Mouse (Mus musculus): Measurements from ENCODE around the gene H2-M10.6.
"Not testable (repeated sequence)": the region's sequence is repeated elsewhere in the genome, so short reads cannot be mapped to it uniquely, and the experiment has no call there.

Gene H2-M10.6

DNA sequence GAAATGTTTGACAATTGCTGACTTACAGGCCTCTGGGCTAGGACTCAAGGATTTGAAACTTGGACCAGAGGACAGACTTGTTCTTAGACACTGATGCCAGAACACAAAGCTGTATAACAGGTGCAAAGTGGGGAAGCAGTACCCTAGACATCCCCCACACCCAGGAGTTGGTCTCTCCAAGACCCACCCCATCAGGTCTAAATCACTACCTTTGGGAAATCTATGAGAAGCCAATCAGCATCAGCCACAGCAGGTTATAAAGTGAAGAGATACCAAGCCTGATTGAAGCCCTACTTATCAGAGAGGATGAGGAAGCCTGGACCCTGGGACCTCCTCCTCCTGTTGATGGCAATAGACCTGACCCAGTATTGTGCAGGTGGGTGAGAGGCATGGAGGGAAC, at the start of gene H2-M10.6:
Gene H2-M10.6, plus strand, starts transcription at position 301 of the 400 bp plus-strand sequence.
- DNase-seq (ENCODE audit: low read depth, low spot score): no peak

GRCm38 (mm10) chr17:36763816-36764215, 48.2 kb upstream of the H2-M10.6 start:
- no peak for DNase-seq (ENCODE audit: low read depth, low spot score)

DNA sequence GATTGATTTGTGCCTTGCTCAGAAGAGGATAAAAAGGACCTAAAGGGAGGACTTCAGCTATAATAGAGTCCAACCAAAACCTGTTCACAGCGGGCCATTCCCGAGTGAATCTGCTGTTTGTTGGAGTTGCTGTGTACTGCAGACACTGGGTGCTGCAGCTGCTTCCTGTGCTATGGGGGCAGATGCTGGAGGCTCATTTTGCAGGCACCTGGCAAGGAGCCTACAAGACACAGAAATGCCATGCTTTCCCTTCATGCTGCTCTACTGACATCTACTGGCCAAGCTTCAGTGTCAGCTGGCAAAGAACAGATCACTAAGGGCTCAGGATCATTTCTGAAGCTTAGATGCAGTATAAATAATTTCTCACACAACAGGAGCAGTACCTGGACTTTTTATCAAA, 47.7 kb upstream of the H2-M10.6 start:
- peak; percentile 20 for DNase-seq (ENCODE audit: low read depth, low spot score)

GRCm38 (mm10) chr17:36765403-36765802, 46.6 kb upstream of the H2-M10.6 start:
- not testable (repeated sequence) for DNase-seq (ENCODE audit: low read depth, low spot score)

DNA sequence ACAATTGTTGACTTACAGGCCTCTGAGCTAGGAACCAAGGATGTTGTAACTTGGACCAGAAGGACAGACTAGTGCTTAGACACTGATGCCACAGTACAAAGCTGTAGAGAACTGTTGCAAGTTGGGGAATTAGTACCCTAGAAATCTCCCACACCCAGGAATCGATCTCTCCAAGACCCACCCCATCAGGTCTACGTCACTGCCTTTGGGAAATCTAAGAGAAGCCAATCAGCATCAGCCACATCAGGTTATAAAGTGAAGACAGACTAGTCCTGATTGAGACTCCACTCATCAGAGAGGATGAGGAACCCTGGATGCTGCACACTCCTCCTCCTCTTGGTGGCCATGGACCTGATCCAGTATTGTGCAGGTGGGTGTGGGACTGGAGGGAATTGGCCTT, 39.4 kb upstream of the H2-M10.6 start, which contains the start of gene H2-M10.5:
Gene H2-M10.5, plus strand, starts transcription at position 301 of the 400 bp plus-strand sequence.
- DNase-seq (ENCODE audit: low read depth, low spot score): not testable (repeated sequence)

DNA sequence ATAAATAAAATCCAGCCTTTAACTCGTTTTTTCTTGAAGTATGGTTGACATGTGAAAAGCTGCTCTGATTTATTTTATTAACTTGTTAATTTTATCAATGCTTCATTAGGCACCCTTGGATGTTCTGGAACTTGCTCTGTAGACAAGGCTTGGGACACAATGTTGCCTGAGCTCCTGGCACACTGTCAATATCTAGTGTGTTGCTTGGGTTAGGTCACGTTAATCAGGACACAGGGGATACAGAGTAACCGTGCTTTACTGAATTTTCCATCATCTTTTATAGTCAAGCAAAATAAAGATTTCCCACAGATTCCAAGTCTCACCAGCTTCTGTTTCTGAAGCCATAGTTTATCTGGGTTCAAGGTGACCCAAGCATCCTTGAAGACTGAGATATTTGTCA, 30.4 kb upstream of the H2-M10.6 start:
- no peak for DNase-seq (ENCODE audit: low read depth, low spot score)

- DNase-seq (ENCODE audit: low read depth, low spot score): peak; percentile 49
Measured at GRCm38 (mm10) chr17:36786483-36786886, 25.5 kb upstream of the H2-M10.6 start.

DNA sequence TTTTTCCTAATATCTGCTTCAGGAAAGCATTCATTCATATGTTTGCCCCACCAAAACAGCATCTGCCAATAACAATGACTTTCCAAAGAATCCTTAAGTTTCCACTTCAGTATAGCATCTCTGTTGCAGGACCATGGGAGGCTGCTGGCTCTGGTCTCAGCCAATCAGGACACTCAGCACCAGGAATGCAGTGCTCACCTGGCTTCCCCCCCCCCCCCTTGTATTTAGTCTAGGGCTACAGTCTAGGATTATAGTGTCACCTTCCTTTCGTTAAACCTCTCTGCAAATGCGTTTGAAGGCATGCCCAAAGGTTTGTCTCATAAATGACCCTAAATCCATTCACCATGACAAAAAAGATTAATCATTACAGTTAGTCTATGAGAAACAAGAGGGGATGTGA, 23.6 kb upstream of the H2-M10.6 start:
- no peak for DNase-seq (ENCODE audit: low read depth, low spot score)

GRCm38 (mm10) chr17:36788801-36789200, 23.2 kb upstream of the H2-M10.6 start:
- DNase-seq (ENCODE audit: low read depth, low spot score): peak; percentile 68

GRCm38 (mm10) chr17:36799493-36799892, 12.5 kb upstream of the H2-M10.6 start:
- DNase-seq (ENCODE audit: low read depth, low spot score): no peak

DNA sequence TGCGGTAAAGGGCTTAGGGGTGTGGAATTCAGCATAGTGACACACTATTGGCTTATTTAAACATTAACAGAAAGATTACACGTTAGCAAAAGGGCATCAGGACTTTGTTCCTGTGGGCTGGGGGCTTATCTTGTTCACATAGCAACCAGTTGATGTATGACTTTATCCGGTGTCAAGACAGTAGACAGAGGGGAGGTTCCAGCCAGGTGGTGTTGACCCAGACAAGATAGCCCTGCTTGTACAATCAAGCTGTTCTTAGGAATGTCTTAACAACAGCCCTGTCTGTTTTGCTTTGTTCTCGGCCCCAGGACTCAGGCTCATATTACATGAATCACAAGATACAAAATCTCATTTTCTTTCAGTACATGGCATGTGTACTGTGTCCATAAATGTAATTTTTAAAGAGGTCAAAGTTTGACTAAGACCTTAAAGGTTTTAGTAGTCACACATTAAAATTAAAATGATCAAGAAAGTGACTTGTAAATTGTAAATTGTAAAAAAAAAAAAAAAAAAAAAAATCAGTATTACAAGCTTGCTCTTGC, 12.0 kb upstream of the H2-M10.6 start:
- DNase-seq (ENCODE audit: low read depth, low spot score): not testable (repeated sequence)

- peak; percentile 73 for DNase-seq (ENCODE audit: low read depth, low spot score)
Measured at GRCm38 (mm10) chr17:36824005-36824404, 12.0 kb downstream of the H2-M10.6 start.

DNA sequence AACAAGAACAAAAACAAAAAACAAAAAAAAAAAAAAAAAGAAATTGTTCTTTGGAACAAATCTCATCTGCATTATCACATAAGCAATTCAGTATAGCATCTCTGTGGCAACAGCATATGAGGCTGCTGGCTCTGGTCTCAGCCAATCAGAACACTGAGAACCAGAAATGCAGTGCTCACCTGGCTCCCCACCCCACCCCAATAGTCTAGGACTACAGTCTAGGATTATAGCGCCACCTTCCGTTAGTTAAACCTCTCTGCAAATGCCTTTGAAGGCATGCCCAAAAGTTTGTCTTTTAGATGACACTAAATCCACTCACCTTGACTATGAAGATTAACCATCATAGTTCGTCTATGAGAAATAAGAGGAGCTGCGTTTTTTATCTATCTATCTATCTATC, 13.6 kb downstream of the H2-M10.6 start:
- DNase-seq (ENCODE audit: low read depth, low spot score): peak; percentile 71

GRCm38 (mm10) chr17:36826002-36826401, 14.0 kb downstream of the H2-M10.6 start:
- DNase-seq (ENCODE audit: low read depth, low spot score): peak; percentile 86

DNA sequence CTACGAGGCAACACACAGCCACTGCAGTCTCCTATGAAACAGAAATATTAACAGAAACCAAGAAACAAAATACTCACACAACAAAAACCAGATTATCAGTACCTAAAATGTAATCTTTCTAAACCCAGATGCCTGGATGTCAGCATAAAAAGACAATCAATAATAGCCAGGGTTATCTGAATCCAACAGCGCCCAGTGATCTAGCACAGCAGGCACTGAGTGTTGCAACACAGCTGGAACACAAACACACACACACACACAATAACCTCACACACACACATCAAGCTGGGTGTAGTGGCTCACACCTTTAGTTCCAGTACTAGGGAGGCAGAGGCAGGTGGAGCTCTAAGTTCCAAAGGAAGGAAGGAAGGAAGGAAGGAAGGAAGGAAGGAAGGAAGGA, 16.5 kb downstream of the H2-M10.6 start:
- DNase-seq (ENCODE audit: low read depth, low spot score): no peak

DNA sequence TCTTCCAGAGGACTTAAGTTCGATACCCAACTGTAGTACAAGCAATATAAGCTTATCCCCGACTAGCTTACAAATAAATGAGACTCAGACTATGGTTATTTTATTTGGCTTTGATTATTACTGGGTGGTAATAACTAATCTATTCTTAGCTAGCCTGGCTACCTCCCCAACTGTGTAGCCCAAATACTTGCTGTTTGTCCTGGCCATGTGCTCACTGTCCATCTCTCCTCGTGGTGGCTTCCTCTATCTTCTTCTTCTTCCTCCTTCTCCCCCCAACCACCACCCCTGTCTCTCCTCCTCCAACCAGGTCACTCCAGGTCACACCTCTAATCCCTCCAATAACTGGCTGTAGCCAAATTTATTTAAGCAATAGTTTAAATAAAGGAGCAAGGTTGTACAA, 18.5 kb downstream of the H2-M10.6 start:
- DNase-seq (ENCODE audit: low read depth, low spot score): no peak

GRCm38 (mm10) chr17:36832694-36833093, 20.7 kb downstream of the H2-M10.6 start:
- DNase-seq (ENCODE audit: low read depth, low spot score): no peak

DNA sequence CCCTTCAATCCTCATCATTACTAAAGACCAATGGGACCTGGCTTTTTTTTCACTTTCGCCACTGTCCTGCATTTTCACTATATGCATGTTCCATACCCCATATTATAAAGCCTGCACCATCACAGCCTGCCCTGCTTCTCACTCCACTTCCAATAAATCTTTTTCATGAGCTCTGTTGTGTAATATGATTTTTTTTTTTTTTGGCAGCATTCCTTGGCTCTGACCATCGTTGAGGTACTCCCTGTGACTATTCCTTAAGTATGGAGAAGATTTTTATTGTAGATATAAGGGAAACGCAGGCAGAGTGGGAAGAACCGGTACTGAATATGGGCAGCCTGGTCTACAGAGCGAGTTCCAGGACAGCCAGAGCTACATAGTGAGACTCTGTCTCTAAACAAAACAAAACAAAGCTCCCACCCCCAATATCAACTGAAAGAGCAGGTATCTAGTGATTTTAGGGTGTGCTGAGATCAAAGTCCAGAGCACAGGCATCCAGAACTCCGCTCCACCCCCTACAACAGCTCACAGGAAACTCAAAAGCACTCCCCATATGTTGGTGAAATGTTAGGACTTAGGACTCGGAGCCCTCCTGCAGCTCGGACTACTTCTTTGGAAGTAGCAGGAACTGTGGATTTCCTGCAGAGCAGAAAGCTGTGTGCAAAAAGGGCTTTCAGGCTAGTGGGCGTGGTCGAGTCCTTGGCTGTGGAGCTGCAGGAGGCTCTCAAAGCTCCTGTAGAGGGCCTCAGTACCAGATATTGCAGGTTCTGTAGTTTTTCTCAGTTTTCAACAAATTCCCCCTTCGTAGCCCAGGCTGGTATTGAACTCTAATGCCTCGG, 23.8 kb downstream of the H2-M10.6 start:
- peak; percentile 81 for DNase-seq (ENCODE audit: low read depth, low spot score)

DNA sequence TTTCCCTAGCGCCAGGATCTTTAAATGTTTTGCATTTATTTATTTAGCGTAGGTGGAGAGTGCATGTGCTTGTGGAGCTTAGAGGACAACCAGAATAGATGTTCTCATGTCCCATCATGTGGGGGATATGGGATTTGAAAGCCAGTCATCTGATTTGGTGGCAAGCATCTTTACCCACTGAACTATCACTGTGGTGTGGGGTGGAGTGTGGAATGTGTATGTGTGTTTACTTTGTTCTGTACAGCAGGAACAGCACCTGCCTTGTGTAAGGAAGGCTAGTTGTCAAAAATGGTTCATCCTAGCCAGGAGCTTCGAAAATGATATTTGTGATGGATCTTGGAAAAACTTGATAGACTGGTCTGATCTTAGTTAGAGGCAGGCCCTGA, 24.4 kb downstream of the H2-M10.6 start:
- no peak for DNase-seq (ENCODE audit: low read depth, low spot score)

- peak; percentile 97 for DNase-seq (ENCODE audit: low read depth, low spot score)
Measured at GRCm38 (mm10) chr17:36836874-36837647, 25.1 kb downstream of the H2-M10.6 start, which contains the start of gene Trim26. TSS of gene Trim26 (plus strand) at chr17:36837134.

DNA sequence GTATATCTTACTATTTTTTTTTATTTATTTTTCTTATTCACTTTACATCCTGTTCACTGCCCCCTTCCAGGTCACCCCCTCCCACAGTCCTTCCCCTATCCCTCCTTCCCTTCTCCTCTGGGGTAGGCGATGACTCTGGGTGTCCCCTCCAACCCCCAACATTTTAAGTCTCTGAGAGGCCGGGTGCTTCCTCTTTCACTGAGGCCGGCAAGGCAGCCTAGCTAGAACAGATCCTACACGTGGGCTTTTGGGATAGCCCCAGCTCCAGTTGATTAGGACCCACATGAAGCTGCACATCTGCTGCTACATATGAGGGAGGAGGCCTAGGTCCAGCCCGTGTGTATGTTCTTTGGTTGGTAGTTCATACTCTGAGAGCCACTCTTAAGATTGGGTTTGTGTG, 27.0 kb downstream of the H2-M10.6 start:
- DNase-seq (ENCODE audit: low read depth, low spot score): no peak

DNA sequence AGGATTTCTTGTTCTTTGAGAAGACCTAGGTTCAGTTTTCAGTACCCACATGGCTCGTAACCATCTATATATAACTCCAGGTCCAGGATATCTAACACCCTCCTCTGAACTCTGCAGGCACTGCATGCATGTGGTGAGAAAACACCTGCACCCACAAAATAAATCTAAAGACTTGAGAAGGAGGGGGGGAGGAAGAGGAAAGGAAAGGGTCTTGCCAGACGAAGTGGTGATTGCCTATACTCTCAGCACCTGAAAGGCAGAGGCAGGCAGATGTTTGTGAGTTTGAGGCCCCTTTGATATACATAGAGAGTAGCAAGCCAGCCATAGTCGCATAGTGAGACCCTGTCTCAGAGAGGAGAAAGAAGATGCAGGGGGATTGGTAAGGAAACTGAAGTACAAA, 28.0 kb downstream of the H2-M10.6 start:
- no peak for DNase-seq (ENCODE audit: low read depth, low spot score)
